Mouse (Mus musculus): ENCODE data around the gene Slc39a2.
"Not testable (repeated sequence)": the region's sequence is repeated elsewhere in the genome, so short reads cannot be mapped to it uniquely, and the experiment has no call there.

Slc39a2 gene

GRCm38 (mm10) chr14:51892191-51892939 lies at the start of gene Slc39a2:
Gene Slc39a2, plus strand, starts transcription at chr14:51892889.
- no peak for DNase-seq

- no peak for DNase-seq
These were observed 48.8 kb upstream of the Slc39a2 start for GRCm38 (mm10) chr14:51843882-51844281.

GRCm38 (mm10) chr14:51846566-51846965 lies 46.1 kb upstream of the Slc39a2 start:
- DNase-seq = no peak

- DNase-seq = not testable (repeated sequence)
These were observed 41.7 kb upstream of the Slc39a2 start for GRCm38 (mm10) chr14:51851006-51851405.

GRCm38 (mm10) chr14:51853399-51853798 lies 39.3 kb upstream of the Slc39a2 start, which contains the start of gene Ear6:
Gene Ear6, plus strand, starts transcription at chr14:51853699.
- DNase-seq = no peak

- DNase-seq = not testable (repeated sequence)
These were observed 37.4 kb upstream of the Slc39a2 start for GRCm38 (mm10) chr14:51855280-51855679.

GRCm38 (mm10) chr14:51863603-51864002 lies 29.1 kb upstream of the Slc39a2 start:
- DNase-seq = not testable (repeated sequence)

- DNase-seq = no peak
These were observed 21.9 kb upstream of the Slc39a2 start for GRCm38 (mm10) chr14:51870756-51871155.

- DNase-seq = no peak
These were observed 20.9 kb upstream of the Slc39a2 start for GRCm38 (mm10) chr14:51871741-51872140.

- DNase-seq = no peak
These were observed 15.2 kb upstream of the Slc39a2 start for GRCm38 (mm10) chr14:51877517-51877916.

GRCm38 (mm10) chr14:51883527-51884030 lies 9.1 kb upstream of the Slc39a2 start:
- DNase-seq = peak; percentile 71

- no peak for DNase-seq
These were observed 8.6 kb upstream of the Slc39a2 start for GRCm38 (mm10) chr14:51884031-51884544.

GRCm38 (mm10) chr14:51884598-51885331 lies 7.9 kb upstream of the Slc39a2 start, which contains the start of gene Mettl17:
Gene Mettl17, plus strand, starts transcription at chr14:51884842.
- peak; percentile 92 for DNase-seq

GRCm38 (mm10) chr14:51886051-51886450 lies 6.6 kb upstream of the Slc39a2 start:
- no peak for DNase-seq

- DNase-seq = no peak
These were observed 2.9 kb upstream of the Slc39a2 start for GRCm38 (mm10) chr14:51889833-51890232.

GRCm38 (mm10) chr14:51893094-51893794 lies 555 bp downstream of the Slc39a2 start:
- no peak for DNase-seq

GRCm38 (mm10) chr14:51893809-51894208 lies 1.1 kb downstream of the Slc39a2 start:
- DNase-seq = no peak

- DNase-seq = no peak
These were observed 2.4 kb downstream of the Slc39a2 start for GRCm38 (mm10) chr14:51895071-51895470.

- DNase-seq = no peak
These were observed 3.3 kb downstream of the Slc39a2 start for GRCm38 (mm10) chr14:51896019-51896418.

GRCm38 (mm10) chr14:51896539-51897170 lies 4.0 kb downstream of the Slc39a2 start:
- DNase-seq = no peak

GRCm38 (mm10) chr14:51899351-51899750 lies 6.7 kb downstream of the Slc39a2 start:
- DNase-seq = no peak
